Comparison of ENCODE assay signal across 8 mouse cellular contexts in genomic region chr7:142532671-142533058, GRCm38 (mm10). TPM values are rescaled to one million over a fixed set of nuclear protein-coding genes. Genes with fewer than 3 reads are reported as not detected.
DNase-seq lines count a peak whose midpoint lies in the region; ATAC-seq lines count a peak whose summit lies in the region.

Mrpl23 (plus strand) TSS chr7:142532686.

- no peaks in the 10 kb centered on the region for H3K9me3 ChIP-seq in lung, embryonic 15.5 days
- H3K9me3 ChIP-seq in embryonic facial prominence, embryonic 12.5 days = no peaks in the 10 kb centered on the region
- H3K9me3 ChIP-seq in hindbrain, embryonic 12.5 days (replicated peaks) = no peaks in the 10 kb centered on the region

- peak within 1 kb of the TSS; percentile 63 for H3K4me2 ChIP-seq in lung, embryonic 15.5 days
- H3K4me2 ChIP-seq in embryonic facial prominence, embryonic 12.5 days (replicated peaks) = peak within 1 kb of the TSS; percentile 70
- H3K4me2 ChIP-seq in hindbrain, embryonic 12.5 days (replicated peaks) = peak within 1 kb of the TSS; percentile 66

- DNase-seq in lung, adult 18-20 months = no peak
- DNase-seq in urinary bladder, postnatal 4 days (ENCODE audit: low spot score in 2 of 2) = no peak
- no peak for DNase-seq in cerebellum, postnatal 25 days
- no peak for DNase-seq in thymus, postnatal 14 days

- H3K9ac ChIP-seq in lung, embryonic 15.5 days = peak within 1 kb of the TSS; percentile 68
- H3K9ac ChIP-seq in embryonic facial prominence, embryonic 12.5 days = peak within 1 kb of the TSS; percentile 79
- peak within 1 kb of the TSS; percentile 67 for H3K9ac ChIP-seq in hindbrain, embryonic 12.5 days

- H3K27me3 ChIP-seq in lung, embryonic 15.5 days = no peaks in the 10 kb centered on the region
- no peaks in the 10 kb centered on the region for H3K27me3 ChIP-seq in embryonic facial prominence, embryonic 12.5 days
- no peaks in the 10 kb centered on the region for H3K27me3 ChIP-seq in hindbrain, embryonic 12.5 days

- ATAC-seq in lung, embryonic 15.5 days (ENCODE audit: borderline replicate concordance, extremely low read depth, low FRiP score, low TSS enrichment) = peak; percentile 63
- ATAC-seq in embryonic facial prominence, embryonic 12.5 days (ENCODE audit: insufficient number of reproducible peaks, insufficient read depth, low FRiP score, low TSS enrichment) = peak; percentile 61; the same call in 1 of the 2 replicates
- ATAC-seq in hindbrain, embryonic 12.5 days (ENCODE audit: low FRiP score) = peak; percentile 82
- peak; percentile 25 for ATAC-seq in megakaryocyte-erythroid progenitor cell, adult 5-6 weeks (replicated peaks; ENCODE audit: low FRiP score, low TSS enrichment, poor library complexity, severe bottlenecking)

- 4% methylated on average over 17 of the region's 17 CpGs for WGBS in lung, embryonic 15.5 days
- 6% methylated on average over 13 of the region's 17 CpGs for WGBS in embryonic facial prominence, embryonic 12.5 days
- WGBS in hindbrain, embryonic 12.5 days = 6% methylated on average over 15 of the region's 17 CpGs

- peak within 1 kb of the TSS; percentile 93 for H3K27ac ChIP-seq in lung, embryonic 15.5 days
- H3K27ac ChIP-seq in embryonic facial prominence, embryonic 12.5 days = peak within 1 kb of the TSS; percentile 90
- H3K27ac ChIP-seq in hindbrain, embryonic 12.5 days = peak within 1 kb of the TSS; percentile 83

- peak within 1 kb of the TSS; percentile 58 for H3K4me3 ChIP-seq in lung, embryonic 15.5 days
- H3K4me3 ChIP-seq in embryonic facial prominence, embryonic 12.5 days = peak within 1 kb of the TSS; percentile 56
- H3K4me3 ChIP-seq in hindbrain, embryonic 12.5 days = peak within 1 kb of the TSS; percentile 64

- peaks cover 3% of the 10 kb centered on the region; the same call in 1 of the 2 replicates for H3K36me3 ChIP-seq in lung, embryonic 15.5 days
- peaks cover 5% of the 10 kb centered on the region; the same call in 1 of the 2 replicates for H3K36me3 ChIP-seq in embryonic facial prominence, embryonic 12.5 days
- 0 out of 2 replicates have a peak, but pooled peaks cover 7% of the 10 kb centered on the region for H3K36me3 ChIP-seq in hindbrain, embryonic 12.5 days

- H3K4me1 ChIP-seq in lung, embryonic 15.5 days = peaks cover 60% of the 10 kb centered on the region
- H3K4me1 ChIP-seq in embryonic facial prominence, embryonic 12.5 days = peaks cover 51% of the 10 kb centered on the region
- peaks cover 22% of the 10 kb centered on the region for H3K4me1 ChIP-seq in hindbrain, embryonic 12.5 days

RNA-seq across cellular contexts. Expression of gene Mrpl23, which starts in this region (rescaled TPM):
- 22.8 and 28.3 TPM in 2 replicates for polyA plus RNA-seq in lung, embryonic 15.5 days (2015; fragmentation: Nextera tagmentation; extraction: Ambion mirVana)
- polyA plus RNA-seq in embryonic facial prominence, embryonic 12.5 days (2016; fragmentation: Nextera tagmentation; extraction: Ambion mirVana) = 19.8 and 32.6 TPM in 2 replicates
- polyA plus RNA-seq in hindbrain, embryonic 12.5 days (2016; fragmentation: Nextera tagmentation; extraction: Ambion mirVana) = 8.4 and 13.4 TPM in 2 replicates
- 13.0 and 13.8 TPM in 2 replicates for total RNA-seq in megakaryocyte-erythroid progenitor cell, adult 5-6 weeks (2014; fragmentation: Nextera tagmentation)
- 46.6 and 82.1 TPM in 2 replicates for total RNA-seq in megakaryocyte-erythroid progenitor cell, adult 5-6 weeks (2017)

Comparison
In these comparisons a context has a peak if more than half of its experiments do, and no peak if none do; other contexts are left out.
1. ATAC-seq: peak in every context shown above with its lines; median percentile 82 in hindbrain, embryonic 12.5 days; 63 in lung, embryonic 15.5 days; 61 in embryonic facial prominence, embryonic 12.5 days; 25 in megakaryocyte-erythroid progenitor cell, adult 5-6 weeks.